Mouse (Mus musculus): ENCODE data around the gene P3h4. TPM values are rescaled to one million over a fixed set of nuclear protein-coding genes. Genes with fewer than 3 reads are reported as not detected.

P3h4 gene
- polyA plus RNA-seq (2015; fragmentation: Nextera tagmentation; extraction: Ambion mirVana), result 51.4 and 54.5 TPM in 2 replicates

DNA sequence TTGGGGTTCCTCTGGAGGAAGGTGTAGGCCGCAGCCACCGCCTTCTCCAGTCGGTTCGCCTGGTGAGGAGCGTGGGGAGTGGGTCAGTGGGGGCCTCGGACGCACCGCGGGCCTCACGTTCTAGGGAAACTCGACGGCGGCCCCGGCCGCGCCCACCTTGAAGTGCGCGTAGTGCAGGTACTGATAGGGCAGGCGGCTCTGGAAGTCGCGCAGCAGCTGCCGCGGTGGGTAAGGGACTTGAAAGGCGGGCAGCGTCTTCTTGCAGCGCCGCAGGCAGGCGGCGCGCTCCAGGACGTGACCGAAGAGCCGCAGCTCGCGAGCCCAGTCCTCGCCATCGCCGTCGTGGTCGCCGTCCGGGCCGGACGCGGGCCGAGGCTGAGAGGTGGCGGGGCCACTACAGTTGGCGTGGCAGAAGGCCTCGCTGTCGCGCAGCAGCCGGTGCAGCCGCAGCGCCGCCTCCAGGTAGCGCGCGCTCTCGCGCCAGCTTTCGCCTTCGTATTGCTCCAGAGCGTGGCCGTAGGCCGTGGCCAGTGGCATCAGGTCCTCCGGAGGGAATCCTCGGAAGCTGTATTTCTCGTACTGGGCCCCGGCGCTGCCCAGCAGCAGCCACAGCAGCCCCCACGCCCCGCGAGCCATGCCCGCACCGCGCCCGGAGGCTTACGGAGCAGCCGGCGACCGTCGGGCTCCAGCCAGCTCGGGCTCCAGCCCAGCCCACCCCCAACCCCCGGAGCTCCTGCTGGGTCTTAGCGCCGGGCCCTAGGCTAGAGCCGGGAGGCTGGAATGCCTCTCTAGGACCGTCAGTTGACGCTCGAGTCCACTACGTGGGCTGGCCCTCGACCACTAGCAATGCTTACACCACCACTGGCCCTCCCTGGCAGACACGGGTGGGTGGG lies at the start of gene P3h4:
Gene P3h4, minus strand, starts transcription at position 816 of the 893 bp plus-strand sequence.
- Histone ChIP-seq H3K4me1 (replicated peaks; ENCODE audit: insufficient read depth, low read length) (peaks cover 23% of the 10 kb centered on the region), H3K4me2 (ENCODE audit: low read length) (peak within 1 kb of the TSS; percentile 71), H3K4me3 (replicated peaks; ENCODE audit: low read depth, low read length) (peak within 1 kb of the TSS; percentile 64), H3K27me3 (ENCODE audit: insufficient read depth, low read length) (no peaks in the 10 kb centered on the region), H3K9me3 (replicated peaks; ENCODE audit: low read length) (no peaks in the 10 kb centered on the region), H3K36me3 (ENCODE audit: insufficient read depth, low read length) (0 out of 2 replicates have a peak, but pooled peaks cover 7% of the 10 kb centered on the region), H3K9ac (ENCODE audit: low read depth, low read length) (peak within 1 kb of the TSS; percentile 77), H3K27ac (peak within 1 kb of the TSS; percentile 93)
- DNase-seq (ENCODE audit: low spot score) (peak; percentile 97), ATAC-seq (replicated peaks; ENCODE audit: low FRiP score, low read depth) (peak; percentile 94)
- under 1% methylated on average over 92 of the region's 93 CpGs for WGBS
- TF ChIP-seq CTCF (IDR thresholded peaks at IDR 0.05; ENCODE audit: low read depth), result peak; percentile 72

DNA sequence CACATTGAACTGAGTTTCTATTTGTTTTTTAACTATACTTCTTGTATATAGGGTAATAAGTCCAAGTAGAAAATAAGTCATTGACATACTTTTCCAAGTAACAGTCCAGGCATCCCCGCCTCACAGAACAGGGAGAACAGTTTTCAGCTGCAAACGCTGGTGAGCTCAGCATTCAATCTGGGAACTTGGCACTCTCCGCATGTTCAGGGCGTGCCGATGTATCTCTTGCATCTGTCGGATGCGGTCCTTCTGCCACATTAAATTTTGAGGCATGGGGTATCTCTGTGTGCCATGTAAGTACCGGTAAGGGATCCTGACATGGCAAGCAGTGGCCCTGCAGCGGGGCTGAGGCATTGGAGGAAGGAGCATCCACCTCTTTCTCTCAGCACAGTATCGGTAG lies 48.1 kb upstream of the P3h4 start:
- ATAC-seq (replicated peaks; ENCODE audit: low FRiP score, low read depth), result no peak
- no peak overlapping the region for H3K4me3 ChIP-seq (replicated peaks; ENCODE audit: low read depth, low read length)
- H3K4me2 ChIP-seq (ENCODE audit: low read length), result no peak overlapping the region
- no peaks in the 10 kb centered on the region for H3K27me3 ChIP-seq (ENCODE audit: insufficient read depth, low read length)
- no peaks in the 10 kb centered on the region for H3K9me3 ChIP-seq (replicated peaks; ENCODE audit: low read length)
- peaks cover 6% of the 10 kb centered on the region; the same call in 1 of the 2 replicates for H3K36me3 ChIP-seq (ENCODE audit: insufficient read depth, low read length)
- WGBS, result 92% methylated on average over 10 of the region's 10 CpGs
- no peak for DNase-seq (ENCODE audit: low spot score)
- H3K4me1 ChIP-seq (replicated peaks; ENCODE audit: insufficient read depth, low read length), result peaks cover 2% of the 10 kb centered on the region; the same call in 1 of the 2 replicates
- no peak overlapping the region for H3K27ac ChIP-seq
- TF ChIP-seq CTCF (IDR thresholded peaks at IDR 0.05; ENCODE audit: low read depth), result no peak
- H3K9ac ChIP-seq (ENCODE audit: low read depth, low read length), result no peak overlapping the region

DNA sequence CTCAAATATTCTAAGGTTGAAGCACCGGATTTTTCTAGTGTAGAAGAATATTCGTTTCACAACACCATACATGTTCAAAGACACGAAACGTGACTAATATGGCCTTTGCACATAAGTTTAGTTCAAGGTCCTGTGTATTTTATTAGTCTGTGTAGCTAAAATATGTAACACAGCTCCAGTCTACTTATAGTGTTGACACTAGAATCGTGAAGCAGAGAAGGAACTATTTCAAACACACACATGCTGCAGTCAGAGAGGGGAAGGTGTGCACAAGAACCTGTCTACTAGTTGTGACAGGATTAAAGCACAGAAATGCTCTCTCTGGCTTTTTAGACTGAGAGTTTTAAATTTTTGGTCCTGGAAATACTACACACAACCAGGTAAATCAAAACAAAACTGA lies 43.1 kb upstream of the P3h4 start:
- Histone ChIP-seq H3K9ac (ENCODE audit: low read depth, low read length) (no peak overlapping the region), H3K36me3 (ENCODE audit: insufficient read depth, low read length) (0 out of 2 replicates have a peak, but pooled peaks cover 6% of the 10 kb centered on the region), H3K4me3 (replicated peaks; ENCODE audit: low read depth, low read length) (no peak overlapping the region), H3K4me2 (ENCODE audit: low read length) (no peak overlapping the region), H3K27me3 (ENCODE audit: insufficient read depth, low read length) (no peaks in the 10 kb centered on the region), H3K4me1 (replicated peaks; ENCODE audit: insufficient read depth, low read length) (peaks cover 4% of the 10 kb centered on the region; the same call in 1 of the 2 replicates), H3K27ac (no peak overlapping the region), H3K9me3 (replicated peaks; ENCODE audit: low read length) (no peaks in the 10 kb centered on the region)
- whole genome bisulfite sequencing, result 81% methylated on average over 5 of the region's 5 CpGs
- DNase-seq (ENCODE audit: low spot score) (no peak), ATAC-seq (replicated peaks; ENCODE audit: low FRiP score, low read depth) (no peak)
- TF ChIP-seq CTCF (IDR thresholded peaks at IDR 0.05; ENCODE audit: low read depth), result no peak

DNA sequence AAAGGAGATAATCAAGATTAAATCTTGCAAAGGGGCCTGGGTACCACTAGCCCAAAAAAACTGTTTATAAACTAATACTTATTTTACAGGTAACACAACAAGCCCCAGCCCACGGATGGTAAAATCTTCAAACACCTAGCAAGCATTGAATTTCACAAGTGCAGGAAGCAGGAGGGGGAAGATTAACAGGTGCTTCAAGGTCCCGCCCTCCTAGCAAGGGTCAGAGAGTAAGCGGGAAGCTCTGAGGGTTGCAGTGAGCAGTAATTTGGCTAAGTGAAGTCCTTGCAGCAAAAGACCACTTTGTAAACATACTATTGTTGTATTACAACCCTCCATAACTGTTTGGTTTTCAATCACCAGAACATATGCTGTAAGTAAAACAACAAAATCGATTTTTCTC lies 42.6 kb upstream of the P3h4 start:
- no peaks in the 10 kb centered on the region for H3K9me3 ChIP-seq (replicated peaks; ENCODE audit: low read length)
- H3K9ac ChIP-seq (ENCODE audit: low read depth, low read length), result no peak overlapping the region
- ATAC-seq (replicated peaks; ENCODE audit: low FRiP score, low read depth) (no peak), DNase-seq (ENCODE audit: low spot score) (no peak)
- no peaks in the 10 kb centered on the region for H3K27me3 ChIP-seq (ENCODE audit: insufficient read depth, low read length)
- H3K27ac ChIP-seq, result no peak overlapping the region
- TF ChIP-seq CTCF (IDR thresholded peaks at IDR 0.05; ENCODE audit: low read depth), result no peak
- H3K4me3 ChIP-seq (replicated peaks; ENCODE audit: low read depth, low read length), result no peak overlapping the region
- H3K4me1 ChIP-seq (replicated peaks; ENCODE audit: insufficient read depth, low read length), result peaks cover 4% of the 10 kb centered on the region; the same call in 1 of the 2 replicates
- no peak overlapping the region for H3K4me2 ChIP-seq (ENCODE audit: low read length)
- WGBS, result 61% methylated on average over 4 of the region's 4 CpGs
- 0 out of 2 replicates have a peak, but pooled peaks cover 6% of the 10 kb centered on the region for H3K36me3 ChIP-seq (ENCODE audit: insufficient read depth, low read length)

DNA sequence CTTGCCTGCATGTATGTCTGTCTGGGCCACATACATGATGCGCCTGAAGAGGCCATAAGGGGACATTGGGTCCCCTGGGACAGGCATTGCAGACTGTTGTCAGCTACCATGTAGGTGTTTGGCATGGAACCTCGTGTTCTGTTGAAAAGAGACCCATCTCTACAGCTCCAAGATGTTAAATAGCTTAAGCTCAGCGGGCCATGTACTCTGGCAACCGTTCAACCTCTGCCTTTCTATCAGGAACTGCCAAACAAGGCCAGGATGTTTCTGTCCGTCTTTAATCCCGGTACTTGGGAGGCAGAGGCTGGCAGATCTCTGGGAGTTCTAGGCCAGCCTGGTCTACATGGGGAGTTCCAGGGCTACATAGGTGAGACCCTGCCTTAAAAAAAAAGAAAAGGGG lies 28.0 kb upstream of the P3h4 start:
- no peak overlapping the region for H3K9ac ChIP-seq (ENCODE audit: low read depth, low read length)
- WGBS, result 73% methylated on average over 6 of the region's 6 CpGs
- no peaks in the 10 kb centered on the region for H3K36me3 ChIP-seq (ENCODE audit: insufficient read depth, low read length)
- peaks cover 16% of the 10 kb centered on the region for H3K4me1 ChIP-seq (replicated peaks; ENCODE audit: insufficient read depth, low read length)
- no peak overlapping the region for H3K4me2 ChIP-seq (ENCODE audit: low read length)
- no peak for ATAC-seq (replicated peaks; ENCODE audit: low FRiP score, low read depth)
- H3K9me3 ChIP-seq (replicated peaks; ENCODE audit: low read length), result no peaks in the 10 kb centered on the region
- TF ChIP-seq CTCF (IDR thresholded peaks at IDR 0.05; ENCODE audit: low read depth), result no peak
- H3K27ac ChIP-seq, result no peak overlapping the region
- no peaks in the 10 kb centered on the region for H3K27me3 ChIP-seq (ENCODE audit: insufficient read depth, low read length)
- no peak overlapping the region for H3K4me3 ChIP-seq (replicated peaks; ENCODE audit: low read depth, low read length)
- DNase-seq (ENCODE audit: low spot score), result no peak

DNA sequence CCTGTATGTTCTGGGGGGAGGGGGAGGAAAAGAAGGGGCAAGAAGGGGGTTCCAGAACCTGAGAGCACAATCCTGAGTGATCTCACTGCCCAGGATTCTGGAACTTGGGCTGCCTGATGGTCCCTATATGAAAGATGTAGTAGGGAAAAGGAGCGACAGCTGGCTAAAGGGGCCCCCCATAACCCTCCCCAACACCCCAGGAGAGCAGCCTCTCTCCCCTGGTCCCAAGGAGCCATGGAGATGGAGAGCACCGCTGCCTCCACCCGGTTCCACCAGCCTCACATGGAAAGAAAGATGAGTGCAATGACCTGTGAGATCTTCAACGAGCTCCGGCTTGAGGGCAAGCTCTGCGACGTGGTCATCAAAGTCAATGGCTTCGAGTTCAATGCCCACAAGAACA lies 27.2 kb upstream of the P3h4 start, which contains the start of the genes Nt5c3b and Klhl10:
Gene Nt5c3b, minus strand, starts transcription at position 12 of the 400 bp plus-strand sequence.
Gene Klhl10, plus strand, starts transcription at position 121 of the 400 bp plus-strand sequence.
- WGBS, result 62% methylated on average over 8 of the region's 8 CpGs
- H3K27me3 ChIP-seq (ENCODE audit: insufficient read depth, low read length), result no peaks in the 10 kb centered on the region
- H3K4me3 ChIP-seq (replicated peaks; ENCODE audit: low read depth, low read length), result peak within 1 kb of the TSS; percentile 85

More for the DNA sequence above, 27.2 kb upstream of the P3h4 start, which contains the start of the genes Nt5c3b and Klhl10:
- ATAC-seq (replicated peaks; ENCODE audit: low FRiP score, low read depth) (no peak), DNase-seq (ENCODE audit: low spot score) (no peak)
- H3K4me1 ChIP-seq (replicated peaks; ENCODE audit: insufficient read depth, low read length), result peaks cover 16% of the 10 kb centered on the region
- H3K9ac ChIP-seq (ENCODE audit: low read depth, low read length), result peak within 1 kb of the TSS; percentile 91
- peak within 1 kb of the TSS; percentile 96 for H3K4me2 ChIP-seq (ENCODE audit: low read length)
- H3K9me3 ChIP-seq (replicated peaks; ENCODE audit: low read length), result no peaks in the 10 kb centered on the region
- no peak for TF ChIP-seq CTCF (IDR thresholded peaks at IDR 0.05; ENCODE audit: low read depth)
- peak within 1 kb of the TSS; percentile 16; the same call in 1 of the 2 replicates for H3K27ac ChIP-seq
- peaks cover under 1% of the 10 kb centered on the region; the same call in 1 of the 2 replicates for H3K36me3 ChIP-seq (ENCODE audit: insufficient read depth, low read length)

Measured in kidney, postnatal 0 days (tissue).